Mouse (Mus musculus): Measurements from ENCODE around the gene Psd.

DNA sequence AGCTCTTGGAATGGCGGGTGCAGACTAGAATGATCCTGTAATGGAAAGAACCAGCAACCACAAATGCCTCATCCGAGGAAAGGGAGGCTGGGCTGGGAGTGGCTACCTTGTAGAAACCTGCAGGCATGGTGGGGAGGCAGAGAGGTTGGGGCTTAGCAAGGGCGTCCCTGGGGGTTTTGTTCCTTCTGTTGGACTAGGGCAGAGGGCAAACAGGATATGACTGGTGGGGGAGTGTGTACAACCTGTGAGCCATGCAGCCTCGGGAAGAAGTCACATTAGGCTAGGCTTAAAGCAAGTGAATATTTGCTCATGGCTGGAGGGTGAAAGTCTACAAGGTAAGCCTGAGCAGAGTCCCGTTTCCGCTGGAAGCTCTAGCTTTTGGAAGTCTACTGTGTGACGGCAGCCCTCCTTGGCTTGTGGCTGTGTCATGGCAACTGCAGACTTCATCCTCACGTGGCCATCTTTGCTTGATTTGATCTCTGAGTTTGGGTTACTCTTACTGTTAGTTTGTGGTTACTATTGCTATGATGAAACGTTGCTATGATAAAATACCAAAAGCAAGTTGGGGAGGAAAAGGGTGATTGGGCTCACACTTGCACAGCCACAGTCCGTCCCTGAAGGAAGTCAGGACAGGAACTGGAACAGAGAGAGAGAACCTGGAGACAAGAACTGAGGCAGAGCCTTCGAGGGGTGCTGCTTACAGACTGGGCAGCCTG is 36.5 kb upstream of the Psd start:
- TF ChIP-seq CTCF (IDR thresholded peaks at IDR 0.05; ENCODE audit: low read depth, low read length) = no peak
- no peak for TF ChIP-seq POLR2A (IDR thresholded peaks at IDR 0.05; ENCODE audit: borderline replicate concordance, low read depth, low read length)
